Mouse (Mus musculus) MEL (cell line): ENCODE results near the gene Alas2. TPM values are rescaled to one million over a fixed set of nuclear protein-coding genes. Genes with fewer than 3 reads are reported as not detected.
A peak's percentile ranks its signal among the peaks of the same experiment; 100 is the strongest.

Source experiments
- DNase-seq: peaks from one replicate; pipeline ENCODE4 v3.0.0; 2011; ENCODE audit warnings: low read depth, low spot score
- H3K27ac ChIP-seq: 2 replicates; pipeline ENCODE4 v1.5.1; 2012; ENCODE audit warnings: low read depth, mild to moderate bottlenecking, control low read depth, low read length, moderate library complexity; ENCODE audit not compliant: control insufficient read depth
- H3K27me3 ChIP-seq, 2 experiments: fragments of 150-350 bp in 1 of 2; sonication (generic) in 1 of 2; 2 replicates each; pipeline ENCODE4 v1.6.1; 2012; ENCODE audit warnings: low read length in 2 of 2, mild to moderate bottlenecking in 2 of 2, improper control_type of control experiment in 1 of 2, moderate library complexity in 1 of 2; ENCODE audit not compliant: insufficient read depth in 2 of 2, control insufficient read depth in 1 of 2
- H3K36me3 ChIP-seq, 2 experiments: 2 replicates each; pipeline ENCODE4 v1.6.1; 2012 to 2014; ENCODE audit warnings: low read length in 2 of 2, improper control_type of control experiment in 1 of 2, inconsistent platforms in 1 of 2, mild to moderate bottlenecking in 1 of 2; ENCODE audit not compliant: insufficient read depth in 2 of 2, control insufficient read depth in 1 of 2
- H3K4me1 ChIP-seq, 2 experiments: fragments of 150-350 bp in 1 of 2; sonication (generic) in 1 of 2; 2 replicates each; pipeline ENCODE4 v1.6.1; 2012; ENCODE audit warnings: low read length in 2 of 2, improper control_type of control experiment in 1 of 2, mild to moderate bottlenecking in 1 of 2; ENCODE audit not compliant: insufficient read depth in 2 of 2, control insufficient read depth in 1 of 2
- H3K4me3 ChIP-seq, 2 experiments: fragments of 150-350 bp in 1 of 2; sonication (generic) in 1 of 2; 2 replicates each; pipeline ENCODE4 v1.5.1; 2012; ENCODE audit warnings: low read depth in 2 of 2, low read length in 2 of 2, mild to moderate bottlenecking in 2 of 2, moderate library complexity in 2 of 2, control low read depth in 1 of 2, improper control_type of control experiment in 1 of 2; ENCODE audit not compliant: control insufficient read depth in 1 of 2, insufficient read depth in 1 of 2
- H3K79me2 ChIP-seq: 2 replicates; pipeline ENCODE4 v1.6.1; 2012; ENCODE audit warnings: mild to moderate bottlenecking, low read length, moderate library complexity; ENCODE audit not compliant: control insufficient read depth, poor library complexity, insufficient read depth
- H3K9ac ChIP-seq: 2 replicates; pipeline ENCODE4 v1.6.1; 2012; ENCODE audit warnings: low read depth, mild to moderate bottlenecking, control low read depth, low read length, moderate library complexity; ENCODE audit not compliant: control insufficient read depth, poor library complexity, severe bottlenecking
- H3K9me3 ChIP-seq: fragments of 150-350 bp; sonication (generic); replicated peaks from 2 replicates; pipeline ENCODE4 v1.6.1; 2012; ENCODE audit warnings: mild to moderate bottlenecking, low read length, improper control_type of control experiment, moderate library complexity; ENCODE audit not compliant: insufficient read depth
- CHD2 ChIP-seq: IDR thresholded peaks from 2 replicates; pipeline ENCODE4 v1.6.1; 2011; ENCODE audit warnings: low read length, improper control_type of control experiment
- CTCF ChIP-seq, 3 experiments: IDR thresholded peaks in 2 of 3; conservative IDR thresholded peaks in 1 of 3; 2 replicates each; pipeline ENCODE4 v1.5.1; 2011 to 2012; ENCODE audit warnings: low read length in 3 of 3, low read depth in 2 of 3, mild to moderate bottlenecking in 2 of 3, improper control_type of control experiment in 1 of 3, inconsistent platforms in 1 of 3, mixed read lengths in 1 of 3, moderate library complexity in 1 of 3; ENCODE audit not compliant: control insufficient read depth in 1 of 3, insufficient read depth in 1 of 3, poor library complexity in 1 of 3, severe bottlenecking in 1 of 3
- E2F4 ChIP-seq: IDR thresholded peaks from 2 replicates; pipeline ENCODE4 v1.6.1; 2011; ENCODE audit warnings: low read depth, low read length, improper control_type of control experiment, borderline replicate concordance
- EP300 ChIP-seq, 2 experiments: IDR thresholded peaks; 2 replicates each; pipeline ENCODE4 v1.6.1; 2011; ENCODE audit warnings: improper control_type of control experiment in 2 of 2, low read length in 2 of 2, low read depth in 1 of 2, mild to moderate bottlenecking in 1 of 2
- ETS1 ChIP-seq: IDR thresholded peaks from 2 replicates; pipeline ENCODE4 v1.6.1; 2012; ENCODE audit warnings: low read depth, mild to moderate bottlenecking, inconsistent platforms, low read length, improper control_type of control experiment, moderate library complexity
- GABPA ChIP-seq: IDR thresholded peaks from 2 replicates; pipeline ENCODE4 v1.6.1; 2012; ENCODE audit warnings: low read depth, mild to moderate bottlenecking, inconsistent platforms, low read length, improper control_type of control experiment, moderate library complexity
- GATA1 ChIP-seq: IDR thresholded peaks from 2 replicates; pipeline ENCODE4 v1.6.1; 2011; ENCODE audit warnings: low read depth, low read length, improper control_type of control experiment
- HCFC1 ChIP-seq: IDR thresholded peaks from 2 replicates; pipeline ENCODE4 v1.6.1; 2012; ENCODE audit warnings: low read depth, mild to moderate bottlenecking, inconsistent platforms, low read length, improper control_type of control experiment, moderate library complexity
- MAX ChIP-seq: IDR thresholded peaks from 2 replicates; pipeline ENCODE4 v1.6.1; 2011; ENCODE audit warnings: low read length, improper control_type of control experiment
- MEF2A ChIP-seq: IDR thresholded peaks from 2 replicates; pipeline ENCODE4 v1.6.1; 2014; ENCODE audit warnings: low read depth, mild to moderate bottlenecking, inconsistent platforms, low read length, improper control_type of control experiment; ENCODE audit not compliant: poor library complexity, insufficient replicate concordance, severe bottlenecking; ENCODE audit errors: extremely low read depth
- MXI1 ChIP-seq: IDR thresholded peaks from 2 replicates; pipeline ENCODE4 v1.6.1; 2011; ENCODE audit warnings: mild to moderate bottlenecking, low read depth, low read length, improper control_type of control experiment
- MYC ChIP-seq: IDR thresholded peaks from 2 replicates; pipeline ENCODE4 v1.6.1; 2011; ENCODE audit warnings: low read depth, mild to moderate bottlenecking, low read length, improper control_type of control experiment, moderate library complexity
- NELFE ChIP-seq: IDR thresholded peaks from 2 replicates; pipeline ENCODE4 v1.6.1; 2011; ENCODE audit warnings: low read depth, low read length, improper control_type of control experiment
- POLR2A ChIP-seq, 2 experiments: IDR thresholded peaks; 2 replicates each; pipeline ENCODE4 v1.6.1; 2011 to 2012; ENCODE audit warnings: low read length in 2 of 2, mild to moderate bottlenecking in 2 of 2, control low read depth in 1 of 2, improper control_type of control experiment in 1 of 2, low read depth in 1 of 2, moderate library complexity in 1 of 2; ENCODE audit not compliant: control insufficient read depth in 1 of 2, insufficient read depth in 1 of 2, poor library complexity in 1 of 2
- RAD21 ChIP-seq: IDR thresholded peaks from 2 replicates; pipeline ENCODE4 v1.6.1; 2011; ENCODE audit warnings: mild to moderate bottlenecking, low read depth, low read length, improper control_type of control experiment
- RCOR1 ChIP-seq: IDR thresholded peaks from 2 replicates; pipeline ENCODE4 v1.6.1; 2012; ENCODE audit warnings: low read depth, mild to moderate bottlenecking, inconsistent platforms, low read length, improper control_type of control experiment
- TAL1 ChIP-seq: IDR thresholded peaks from 2 replicates; pipeline ENCODE4 v1.6.1; 2012; ENCODE audit warnings: mild to moderate bottlenecking, inconsistent platforms, low read length, moderate library complexity, mixed read lengths
- TBP ChIP-seq: IDR thresholded peaks from 2 replicates; pipeline ENCODE4 v1.8.0; 2011; ENCODE audit warnings: low read depth, low read length, improper control_type of control experiment
- TCF12 ChIP-seq: IDR thresholded peaks from 2 replicates; pipeline ENCODE4 v1.6.1; 2014; ENCODE audit warnings: low read depth, mild to moderate bottlenecking, inconsistent platforms, low read length, improper control_type of control experiment, moderate library complexity
- UBTF ChIP-seq: IDR thresholded peaks from 2 replicates; pipeline ENCODE4 v1.6.1; 2012; ENCODE audit warnings: low read depth, mild to moderate bottlenecking, inconsistent platforms, low read length, improper control_type of control experiment, moderate library complexity, borderline replicate concordance; ENCODE audit not compliant: insufficient read depth
- USF1 ChIP-seq: IDR thresholded peaks from 2 replicates; pipeline ENCODE4 v1.6.1; 2014; ENCODE audit warnings: low read depth, mild to moderate bottlenecking, inconsistent platforms, low read length, improper control_type of control experiment, moderate library complexity
- USF2 ChIP-seq, 2 experiments: IDR thresholded peaks; 2 replicates each; pipeline ENCODE4 v1.6.1; 2011 to 2012; ENCODE audit warnings: improper control_type of control experiment in 2 of 2, low read length in 2 of 2, borderline replicate concordance in 1 of 2, inconsistent platforms in 1 of 2, low read depth in 1 of 2, mild to moderate bottlenecking in 1 of 2; ENCODE audit not compliant: insufficient read depth in 1 of 2
- ZKSCAN1 ChIP-seq: IDR thresholded peaks from 2 replicates; pipeline ENCODE4 v1.6.1; 2012; ENCODE audit warnings: low read depth, mild to moderate bottlenecking, inconsistent platforms, low read length, improper control_type of control experiment, moderate library complexity
- ZMIZ1 ChIP-seq: IDR thresholded peaks from 2 replicates; pipeline ENCODE4 v1.6.1; 2012; ENCODE audit warnings: low read depth, mild to moderate bottlenecking, inconsistent platforms, low read length, improper control_type of control experiment, moderate library complexity
- ZNF384 ChIP-seq: IDR thresholded peaks from 2 replicates; pipeline ENCODE4 v1.6.1; 2012; ENCODE audit warnings: low read depth, mild to moderate bottlenecking, inconsistent platforms, low read length, improper control_type of control experiment
- polyA plus RNA-seq, 2 experiments: library from polyadenylated mRNA; stranded (reverse) in 1 of 2; unstranded in 1 of 2; fragments of >175 nt in 1 of 2; fragments of >200 nt in 1 of 2; gene quantifications; 2 replicates each; pipeline versions ENCODE4 v1.2.1 to v1.2.4; 2012; ENCODE audit warnings: low replicate concordance in 2 of 2, low read depth in 1 of 2; ENCODE audit not compliant: insufficient read length in 2 of 2, insufficient read depth in 1 of 2, missing spikeins in 1 of 2
- total RNA-seq: library from RNA; depleted of rRNA; stranded (reverse); fragments of 300-350 nt; gene quantifications from 2 replicates; pipeline ENCODE4 v1.2.3, GENCODE M21; 2012

Gene Alas2
- total and polyA plus RNA-seq, 3 experiments, result 35.6 to 79.1 TPM; not detected in 1

DNA sequence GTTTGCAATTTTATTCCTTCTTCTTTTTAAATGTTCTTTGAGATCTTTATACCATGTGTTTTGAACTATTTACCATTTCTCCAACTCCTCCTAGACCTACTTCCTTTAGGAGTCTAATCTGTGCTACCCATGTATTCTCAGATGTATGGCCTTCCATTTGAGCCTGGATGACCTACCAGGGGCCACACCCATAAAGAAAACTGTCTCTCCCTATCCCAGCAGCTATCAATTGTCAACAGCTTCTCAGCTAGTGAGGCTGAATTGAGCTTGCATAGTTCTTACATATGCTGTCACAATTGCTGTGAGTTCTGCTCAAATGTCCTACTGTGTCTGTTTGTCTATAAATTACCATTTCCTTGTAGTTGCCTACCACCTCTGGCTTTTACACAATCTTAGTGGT lies 31.2 kb upstream of the Alas2 start:
- peak; percentile 41 for DNase-seq
- H3K79me2 ChIP-seq, result no peaks in the 10 kb centered on the region
- H3K9ac ChIP-seq, result no peak overlapping the region
- peak overlapping the region; percentile 2; the same call in 1 of the 2 replicates for H3K27ac ChIP-seq
- H3K4me1 ChIP-seq, result peaks cover 2 to 4% of the 10 kb centered on the region in 2 experiments; a peak in 2 of 4 replicates
- H3K27me3 ChIP-seq, result no peaks in the 10 kb centered on the region
- no peak for TF ChIP-seq POLR2A (IDR thresholded peaks at IDR 0.05; ENCODE audit: control insufficient read depth in 1 of 2, insufficient read depth in 1 of 2, low read depth in 1 of 2, low read length in 2 of 2, poor library complexity in 1 of 2)
- TF ChIP-seq GATA1, result no peak
- TF ChIP-seq GABPA, result no peak
- TF ChIP-seq CTCF (IDR thresholded peaks at IDR 0.05 in 2 of 3, conservative IDR thresholded peaks at IDR 0.05 in 1 of 3; ENCODE audit: control insufficient read depth in 1 of 3, insufficient read depth in 1 of 3, low read depth in 2 of 3, low read length in 3 of 3, poor library complexity in 1 of 3, severe bottlenecking in 1 of 3), result no peak
- no peak for TF ChIP-seq RAD21
- TF ChIP-seq USF1, result no peak
- peak; percentile 29 to 45; a peak in 2 of 4 replicates for TF ChIP-seq EP300 (IDR thresholded peaks at IDR 0.05; ENCODE audit: low read depth in 1 of 2, low read length in 2 of 2)
- no peak for TF ChIP-seq NELFE
- no peak for TF ChIP-seq MAX
- no peak for TF ChIP-seq ZMIZ1
- TF ChIP-seq HCFC1, result no peak
- TF ChIP-seq TAL1, result peak; percentile 55
- no peak for TF ChIP-seq TBP
- TF ChIP-seq RCOR1, result no peak
- TF ChIP-seq ETS1, result no peak
- TF ChIP-seq ZKSCAN1, result no peak
- TF ChIP-seq CHD2, result no peak
- no peak for TF ChIP-seq E2F4
- peaks cover 0 to 13% of the 10 kb centered on the region in 2 experiments; a peak in 2 of 4 replicates for H3K36me3 ChIP-seq
- H3K9me3 ChIP-seq, result no peaks in the 10 kb centered on the region
- H3K4me3 ChIP-seq, result no peak overlapping the region

DNA sequence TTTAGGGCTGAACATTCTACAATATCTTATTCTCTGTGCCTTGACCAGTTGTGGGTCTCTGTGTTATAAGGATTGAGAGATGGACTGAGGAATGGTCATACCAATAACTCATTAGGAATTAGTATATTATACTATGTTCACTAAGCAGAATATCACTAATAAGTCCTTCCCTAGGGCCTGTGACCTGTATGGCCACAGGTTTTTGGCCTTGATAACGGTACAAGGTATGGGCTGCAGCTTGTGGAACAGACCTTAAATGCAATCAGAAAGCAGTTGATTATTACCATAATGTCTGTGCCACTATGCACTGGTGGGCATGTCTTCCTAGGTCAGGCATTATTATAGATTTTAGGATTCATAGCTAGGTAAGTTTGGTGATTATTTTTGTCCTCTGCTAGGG lies 30.7 kb upstream of the Alas2 start:
- no peak for DNase-seq
- Histone ChIP-seq H3K79me2 (no peaks in the 10 kb centered on the region), H3K27me3 (no peaks in the 10 kb centered on the region), H3K27ac (peak overlapping the region; percentile 2; the same call in 1 of the 2 replicates), H3K4me1 (0 out of 4 replicates have a peak, but pooled peaks cover 0 to 2% of the 10 kb centered on the region in 2 experiments), H3K4me3 (no peak overlapping the region), H3K9me3 (no peaks in the 10 kb centered on the region), H3K9ac (no peak overlapping the region), H3K36me3 (peaks cover 0 to 8% of the 10 kb centered on the region in 2 experiments; a peak in 2 of 4 replicates)
- TF ChIP-seq EP300 (IDR thresholded peaks at IDR 0.05; ENCODE audit: low read depth in 1 of 2, low read length in 2 of 2), result no peak
- no peak for TF ChIP-seq ZMIZ1
- TF ChIP-seq TCF12, result no peak
- TF ChIP-seq MXI1, result no peak
- no peak for TF ChIP-seq USF2 (IDR thresholded peaks at IDR 0.05; ENCODE audit: borderline replicate concordance in 1 of 2, insufficient read depth in 1 of 2, low read depth in 1 of 2, low read length in 2 of 2)
- TF ChIP-seq CHD2, result no peak
- no peak for TF ChIP-seq ZNF384
- TF ChIP-seq GABPA, result no peak
- no peak for TF ChIP-seq E2F4
- no peak for TF ChIP-seq ZKSCAN1
- TF ChIP-seq MEF2A, result no peak
- no peak for TF ChIP-seq UBTF
- no peak for TF ChIP-seq MYC
